Mouse (Mus musculus) lung, postnatal 0 days (tissue): ENCODE data around the gene Agtr1b.

Experiments used
- CTCF ChIP-seq: IDR thresholded peaks from 2 replicates; pipeline ENCODE4 v1.5.1; 2016; ENCODE audit warnings: antibody characterized with exemption, mild to moderate bottlenecking
- EP300 ChIP-seq: IDR thresholded peaks from 2 replicates; pipeline ENCODE4 v1.6.1; 2016; ENCODE audit warnings: antibody characterized with exemption, mild to moderate bottlenecking, control low read depth

DNA sequence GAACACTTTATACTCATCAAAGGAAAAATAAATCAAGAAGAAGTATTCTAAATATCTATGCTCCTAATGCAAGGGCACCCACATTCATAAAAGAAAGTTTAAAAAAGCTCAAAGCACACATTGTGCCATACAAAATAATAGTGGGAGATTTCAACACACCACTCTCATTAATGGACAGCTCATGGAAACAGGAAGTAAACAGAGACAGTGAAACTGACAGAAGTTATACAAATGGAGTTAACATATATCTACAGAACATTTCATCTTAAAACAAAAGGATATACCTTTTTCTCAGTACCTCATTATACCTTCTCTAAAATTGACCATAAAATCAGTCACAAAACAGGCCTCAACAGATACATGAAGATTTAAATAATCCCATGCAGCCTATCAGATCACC, 18.8 kb downstream of the Agtr1b start:
- no peak for TF ChIP-seq CTCF
- no peak for TF ChIP-seq EP300
